Mouse (Mus musculus): ENCODE results near the gene Itga3. TPM values are rescaled to one million over a fixed set of nuclear protein-coding genes. Genes with fewer than 3 reads are reported as not detected.
A peak's percentile ranks its signal among the peaks of the same experiment; 100 is the strongest.

Gene Itga3
- polyA plus RNA-seq, 1 experiment from 2014 or later = 9.4 TPM

GRCm38 (mm10) chr11:95004136-95004936 is 72.3 kb downstream of the Itga3 start:
- no peak for ATAC-seq (ENCODE audit: insufficient number of reproducible peaks, insufficient read depth, low FRiP score, low read depth)
- peaks cover 28 to 44% of the 10 kb centered on the region in 2 experiments for H3K4me1 ChIP-seq (ENCODE audit: control insufficient read depth in 2 of 2, insufficient read depth in 2 of 2, low read length in 2 of 2)
- peaks cover 63% of the 10 kb centered on the region for H3K36me3 ChIP-seq (ENCODE audit: control insufficient read depth, insufficient read depth, low read length)
- H3K4me2 ChIP-seq (ENCODE audit: low read length) = no peak overlapping the region
- no peaks in the 10 kb centered on the region for H3K27me3 ChIP-seq (ENCODE audit: control insufficient read depth, insufficient read depth, low read length)
- no peaks in the 10 kb centered on the region for H3K9me3 ChIP-seq (ENCODE audit: control insufficient read depth, low read length)
- H3K27ac ChIP-seq (replicated peaks in 1 of 2; ENCODE audit: control insufficient read depth in 1 of 2, insufficient read depth in 1 of 2, low read depth in 2 of 2, low read length in 2 of 2) = peak overlapping the region in 1 of 2 experiments; percentile 50; a peak in 2 of 4 replicates
- no peak overlapping the region for H3K4me3 ChIP-seq (ENCODE audit: control insufficient read depth in 1 of 2, insufficient read depth in 1 of 2, low read depth in 1 of 2, low read length in 2 of 2)
- 73% methylated on average over 12 of the region's 12 CpGs for WGBS
- H3K9ac ChIP-seq (ENCODE audit: low read length) = no peak overlapping the region

- Histone ChIP-seq H3K27ac (replicated peaks in 1 of 2; ENCODE audit: control insufficient read depth in 1 of 2, insufficient read depth in 1 of 2, low read depth in 2 of 2, low read length in 2 of 2) (no peak overlapping the region), H3K36me3 (ENCODE audit: control insufficient read depth, insufficient read depth, low read length) (peaks cover 80% of the 10 kb centered on the region), H3K9ac (ENCODE audit: low read length) (no peak overlapping the region), H3K9me3 (ENCODE audit: control insufficient read depth, low read length) (no peaks in the 10 kb centered on the region), H3K4me2 (ENCODE audit: low read length) (no peak overlapping the region), H3K4me1 (ENCODE audit: control insufficient read depth in 2 of 2, insufficient read depth in 2 of 2, low read length in 2 of 2) (peaks cover 22 to 40% of the 10 kb centered on the region in 2 experiments), H3K27me3 (ENCODE audit: control insufficient read depth, insufficient read depth, low read length) (no peaks in the 10 kb centered on the region), H3K4me3 (ENCODE audit: control insufficient read depth in 1 of 2, insufficient read depth in 1 of 2, low read depth in 1 of 2, low read length in 2 of 2) (no peak overlapping the region)
- 93% methylated on average over 8 of the region's 8 CpGs for WGBS
- ATAC-seq (ENCODE audit: insufficient number of reproducible peaks, insufficient read depth, low FRiP score, low read depth) = no peak
Measured at GRCm38 (mm10) chr11:95002705-95003104, 73.9 kb downstream of the Itga3 start.

GRCm38 (mm10) chr11:95001584-95002347 is 74.8 kb downstream of the Itga3 start:
- ATAC-seq (ENCODE audit: insufficient number of reproducible peaks, insufficient read depth, low FRiP score, low read depth) = no peak
- Histone ChIP-seq H3K4me1 (ENCODE audit: control insufficient read depth in 2 of 2, insufficient read depth in 2 of 2, low read length in 2 of 2) (peaks cover 18 to 43% of the 10 kb centered on the region in 2 experiments), H3K9me3 (ENCODE audit: control insufficient read depth, low read length) (no peaks in the 10 kb centered on the region), H3K36me3 (ENCODE audit: control insufficient read depth, insufficient read depth, low read length) (peaks cover 89% of the 10 kb centered on the region), H3K4me3 (ENCODE audit: control insufficient read depth in 1 of 2, insufficient read depth in 1 of 2, low read depth in 1 of 2, low read length in 2 of 2) (no peak overlapping the region), H3K27me3 (ENCODE audit: control insufficient read depth, insufficient read depth, low read length) (no peaks in the 10 kb centered on the region), H3K27ac (replicated peaks in 1 of 2; ENCODE audit: control insufficient read depth in 1 of 2, insufficient read depth in 1 of 2, low read depth in 2 of 2, low read length in 2 of 2) (no peak overlapping the region; a peak in 1 of 4 replicates), H3K9ac (ENCODE audit: low read length) (no peak overlapping the region), H3K4me2 (ENCODE audit: low read length) (no peak overlapping the region)
- WGBS = 87% methylated on average over 21 of the region's 21 CpGs

GRCm38 (mm10) chr11:95001058-95001457 is 75.5 kb downstream of the Itga3 start:
- 3% methylated on average over 8 of the region's 8 CpGs for WGBS

GRCm38 (mm10) chr11:95000548-95000947 is 76.1 kb downstream of the Itga3 start:
- Histone ChIP-seq H3K27me3 (ENCODE audit: control insufficient read depth, insufficient read depth, low read length) (no peaks in the 10 kb centered on the region), H3K27ac (replicated peaks in 1 of 2; ENCODE audit: control insufficient read depth in 1 of 2, insufficient read depth in 1 of 2, low read depth in 2 of 2, low read length in 2 of 2) (peak overlapping the region; percentile 6 to 7; a peak in 1 of 4 replicates), H3K36me3 (ENCODE audit: control insufficient read depth, insufficient read depth, low read length) (peaks cover 95% of the 10 kb centered on the region), H3K4me1 (ENCODE audit: control insufficient read depth in 2 of 2, insufficient read depth in 2 of 2, low read length in 2 of 2) (peaks cover 14 to 44% of the 10 kb centered on the region in 2 experiments), H3K4me3 (ENCODE audit: control insufficient read depth in 1 of 2, insufficient read depth in 1 of 2, low read depth in 1 of 2, low read length in 2 of 2) (no peak overlapping the region), H3K9ac (ENCODE audit: low read length) (no peak overlapping the region), H3K9me3 (ENCODE audit: control insufficient read depth, low read length) (no peaks in the 10 kb centered on the region), H3K4me2 (ENCODE audit: low read length) (peak overlapping the region; percentile 16; the same call in 1 of the 2 replicates)
- WGBS = 18% methylated on average over 4 of the region's 4 CpGs
- no peak for ATAC-seq (ENCODE audit: insufficient number of reproducible peaks, insufficient read depth, low FRiP score, low read depth)

More at GRCm38 (mm10) chr11:95001058-95001457, 75.5 kb downstream of the Itga3 start:
- no peak overlapping the region for H3K4me3 ChIP-seq (ENCODE audit: control insufficient read depth in 1 of 2, insufficient read depth in 1 of 2, low read depth in 1 of 2, low read length in 2 of 2)
- ATAC-seq (ENCODE audit: insufficient number of reproducible peaks, insufficient read depth, low FRiP score, low read depth) = peak; percentile 19; the same call in 1 of the 2 replicates
- no peaks in the 10 kb centered on the region for H3K9me3 ChIP-seq (ENCODE audit: control insufficient read depth, low read length)
- no peak overlapping the region for H3K9ac ChIP-seq (ENCODE audit: low read length)
- peaks cover 15 to 43% of the 10 kb centered on the region in 2 experiments for H3K4me1 ChIP-seq (ENCODE audit: control insufficient read depth in 2 of 2, insufficient read depth in 2 of 2, low read length in 2 of 2)
- peak overlapping the region; percentile 16; the same call in 1 of the 2 replicates for H3K4me2 ChIP-seq (ENCODE audit: low read length)
- H3K36me3 ChIP-seq (ENCODE audit: control insufficient read depth, insufficient read depth, low read length) = peaks cover 96% of the 10 kb centered on the region
- peak overlapping the region; percentile 6 to 7; a peak in 1 of 4 replicates for H3K27ac ChIP-seq (replicated peaks in 1 of 2; ENCODE audit: control insufficient read depth in 1 of 2, insufficient read depth in 1 of 2, low read depth in 2 of 2, low read length in 2 of 2)
- no peaks in the 10 kb centered on the region for H3K27me3 ChIP-seq (ENCODE audit: control insufficient read depth, insufficient read depth, low read length)

- Histone ChIP-seq H3K9me3 (ENCODE audit: control insufficient read depth, low read length) (no peaks in the 10 kb centered on the region), H3K4me3 (ENCODE audit: control insufficient read depth in 1 of 2, insufficient read depth in 1 of 2, low read depth in 1 of 2, low read length in 2 of 2) (no peak overlapping the region), H3K4me2 (ENCODE audit: low read length) (no peak overlapping the region), H3K9ac (ENCODE audit: low read length) (no peak overlapping the region), H3K27me3 (ENCODE audit: control insufficient read depth, insufficient read depth, low read length) (no peaks in the 10 kb centered on the region), H3K4me1 (ENCODE audit: control insufficient read depth in 2 of 2, insufficient read depth in 2 of 2, low read length in 2 of 2) (peaks cover 16 to 49% of the 10 kb centered on the region in 2 experiments), H3K36me3 (ENCODE audit: control insufficient read depth, insufficient read depth, low read length) (peaks cover 95% of the 10 kb centered on the region), H3K27ac (replicated peaks in 1 of 2; ENCODE audit: control insufficient read depth in 1 of 2, insufficient read depth in 1 of 2, low read depth in 2 of 2, low read length in 2 of 2) (0 out of 4 replicates have a peak overlapping the region, but pooled peaks of 1 of the 2 experiments have one; percentile 4)
- no peak for ATAC-seq (ENCODE audit: insufficient number of reproducible peaks, insufficient read depth, low FRiP score, low read depth)
- WGBS = 70% methylated on average over 8 of the region's 8 CpGs
Measured at GRCm38 (mm10) chr11:95000128-95000527, 76.5 kb downstream of the Itga3 start.

- H3K36me3 ChIP-seq (ENCODE audit: control insufficient read depth, insufficient read depth, low read length) = peaks cover 87% of the 10 kb centered on the region
- no peak overlapping the region for H3K9ac ChIP-seq (ENCODE audit: low read length)
- peaks cover 32 to 55% of the 10 kb centered on the region in 2 experiments for H3K4me1 ChIP-seq (ENCODE audit: control insufficient read depth in 2 of 2, insufficient read depth in 2 of 2, low read length in 2 of 2)
- H3K27me3 ChIP-seq (ENCODE audit: control insufficient read depth, insufficient read depth, low read length) = no peaks in the 10 kb centered on the region
- no peak overlapping the region for H3K4me3 ChIP-seq (ENCODE audit: control insufficient read depth in 1 of 2, insufficient read depth in 1 of 2, low read depth in 1 of 2, low read length in 2 of 2)
- no peak overlapping the region for H3K4me2 ChIP-seq (ENCODE audit: low read length)
- no peaks in the 10 kb centered on the region for H3K9me3 ChIP-seq (ENCODE audit: control insufficient read depth, low read length)
- no peak for ATAC-seq (ENCODE audit: insufficient number of reproducible peaks, insufficient read depth, low FRiP score, low read depth)
- H3K27ac ChIP-seq (replicated peaks in 1 of 2; ENCODE audit: control insufficient read depth in 1 of 2, insufficient read depth in 1 of 2, low read depth in 2 of 2, low read length in 2 of 2) = no peak overlapping the region
- WGBS = 80% methylated on average over 15 of the region's 16 CpGs
Measured at GRCm38 (mm10) chr11:94998041-94998531, 78.5 kb downstream of the Itga3 start.
